Mouse (Mus musculus): ENCODE measurements around the gene Ccdc182.

Gene Ccdc182

GRCm38 (mm10) chr11:88330799-88331198, 36.9 kb downstream of the Ccdc182 start:
- peak; percentile 69 for DNase-seq

GRCm38 (mm10) chr11:88331722-88332121, 37.9 kb downstream of the Ccdc182 start:
- DNase-seq = no peak

GRCm38 (mm10) chr11:88332309-88332934, 38.6 kb downstream of the Ccdc182 start:
- no peak for DNase-seq

- no peak for DNase-seq
Measured at GRCm38 (mm10) chr11:88334893-88335292, 41.0 kb downstream of the Ccdc182 start.

GRCm38 (mm10) chr11:88337926-88338325, 44.1 kb downstream of the Ccdc182 start:
- DNase-seq = no peak
